Mouse (Mus musculus): ENCODE measurements around the gene Unc93a.
"Not testable (repeated sequence)": the region's sequence is repeated elsewhere in the genome, so short reads cannot be mapped to it uniquely, and the experiment has no call there.

The Unc93a gene

DNA sequence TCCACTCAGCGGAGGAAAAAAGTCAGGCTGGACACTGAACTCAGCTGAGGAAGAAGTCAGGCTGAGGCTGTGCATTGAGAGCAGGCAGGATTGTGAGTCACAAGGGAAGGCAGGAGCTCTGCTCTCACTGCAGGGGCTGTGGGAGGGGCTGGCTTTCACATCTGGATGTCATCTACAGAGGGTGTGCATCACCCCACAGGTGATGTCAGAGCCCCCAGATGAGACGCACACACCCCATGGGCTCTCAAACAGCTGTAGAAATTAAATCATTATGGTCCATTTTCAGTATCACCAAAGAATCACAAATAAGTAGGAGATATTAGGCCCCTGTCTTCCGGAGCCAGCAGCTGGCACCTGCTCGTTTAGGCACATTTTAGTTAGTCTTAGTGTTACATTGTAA is at the start of gene Unc93a:
TSS of gene Unc93a (minus strand) at position 101 of the 400 bp plus-strand sequence.
- not testable (repeated sequence) for DNase-seq (ENCODE audit: low spot score)

DNA sequence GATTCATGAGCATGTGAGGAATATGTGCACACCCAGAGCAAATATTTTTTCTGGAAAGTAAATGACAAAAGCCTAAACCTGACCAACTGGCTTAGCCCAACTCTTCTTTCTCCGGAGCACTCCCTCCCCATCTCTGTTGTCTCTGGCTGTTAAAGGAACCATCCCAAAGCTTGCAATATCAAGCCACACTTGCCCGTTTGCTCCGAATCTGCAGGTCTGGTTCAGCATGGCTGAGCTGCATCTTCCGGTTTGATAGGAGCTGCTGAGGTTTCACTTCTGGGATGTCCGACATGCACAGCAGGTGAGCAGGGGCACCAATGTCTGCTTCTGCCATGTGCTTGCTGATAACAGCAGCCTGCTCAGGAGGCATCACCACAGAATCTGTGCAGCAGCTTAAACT is 48.9 kb upstream of the Unc93a start:
- DNase-seq (ENCODE audit: low spot score), result not testable (repeated sequence)

- not testable (repeated sequence) for DNase-seq (ENCODE audit: low spot score)
Observed at GRCm38 (mm10) chr17:13179021-13179420, 47.4 kb upstream of the Unc93a start.

- not testable (repeated sequence) for DNase-seq (ENCODE audit: low spot score)
Observed at GRCm38 (mm10) chr17:13177796-13178195, 46.2 kb upstream of the Unc93a start.

DNA sequence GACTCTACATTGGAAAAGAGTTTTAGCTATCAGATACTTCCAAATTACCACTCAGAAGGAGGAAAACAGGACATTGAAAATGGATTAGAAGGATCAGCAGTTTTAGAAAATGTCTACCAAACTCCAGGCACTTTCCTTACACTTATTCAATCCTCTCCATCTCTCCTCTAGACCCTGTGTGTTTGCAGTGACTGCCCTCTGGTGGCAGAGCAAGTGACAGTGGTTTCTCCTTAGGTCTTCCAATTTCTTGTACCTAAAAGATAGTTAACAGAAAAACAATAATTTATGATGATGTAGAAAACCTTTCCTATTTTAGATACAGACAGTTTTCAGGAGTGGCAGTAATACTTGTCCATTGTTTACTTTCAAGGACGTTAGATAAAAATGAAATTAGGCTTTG is 44.0 kb upstream of the Unc93a start:
- not testable (repeated sequence) for DNase-seq (ENCODE audit: low spot score)

- not testable (repeated sequence) for DNase-seq (ENCODE audit: low spot score)
Observed at GRCm38 (mm10) chr17:13174029-13174428, 42.4 kb upstream of the Unc93a start.

GRCm38 (mm10) chr17:13173578-13173977 is 42.0 kb upstream of the Unc93a start:
- not testable (repeated sequence) for DNase-seq (ENCODE audit: low spot score)

GRCm38 (mm10) chr17:13146128-13146527 is 14.5 kb upstream of the Unc93a start:
- not testable (repeated sequence) for DNase-seq (ENCODE audit: low spot score)

- DNase-seq (ENCODE audit: low spot score), result not testable (repeated sequence)
Observed at GRCm38 (mm10) chr17:13144580-13145215, 13.1 kb upstream of the Unc93a start.

DNA sequence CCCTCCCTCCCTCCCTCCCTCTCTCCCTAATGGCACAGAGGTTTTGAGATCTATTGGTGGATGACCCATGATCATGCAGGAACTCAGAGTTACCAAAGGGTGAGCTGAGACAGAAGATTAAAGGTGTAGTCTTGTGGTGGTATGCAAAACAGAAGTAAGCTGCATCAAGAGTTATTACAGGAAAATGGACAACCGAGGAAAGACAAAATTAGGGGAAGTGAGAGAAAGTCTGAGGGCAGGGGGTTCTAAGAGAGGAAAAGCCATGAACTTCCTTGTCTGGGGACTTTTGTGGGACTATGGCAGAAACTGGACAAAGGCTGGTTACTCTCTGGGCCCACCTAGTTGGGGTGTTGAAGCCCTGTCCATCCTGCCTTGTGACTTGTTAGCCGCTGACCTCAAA is 11.1 kb upstream of the Unc93a start:
- not testable (repeated sequence) for DNase-seq (ENCODE audit: low spot score)

GRCm38 (mm10) chr17:13135356-13135755 is 3.7 kb upstream of the Unc93a start:
- not testable (repeated sequence) for DNase-seq (ENCODE audit: low spot score)

GRCm38 (mm10) chr17:13132352-13132751 is 742 bp upstream of the Unc93a start:
- not testable (repeated sequence) for DNase-seq (ENCODE audit: low spot score)

- not testable (repeated sequence) for DNase-seq (ENCODE audit: low spot score)
Observed at GRCm38 (mm10) chr17:13129737-13130465, 1.7 kb downstream of the Unc93a start.

DNA sequence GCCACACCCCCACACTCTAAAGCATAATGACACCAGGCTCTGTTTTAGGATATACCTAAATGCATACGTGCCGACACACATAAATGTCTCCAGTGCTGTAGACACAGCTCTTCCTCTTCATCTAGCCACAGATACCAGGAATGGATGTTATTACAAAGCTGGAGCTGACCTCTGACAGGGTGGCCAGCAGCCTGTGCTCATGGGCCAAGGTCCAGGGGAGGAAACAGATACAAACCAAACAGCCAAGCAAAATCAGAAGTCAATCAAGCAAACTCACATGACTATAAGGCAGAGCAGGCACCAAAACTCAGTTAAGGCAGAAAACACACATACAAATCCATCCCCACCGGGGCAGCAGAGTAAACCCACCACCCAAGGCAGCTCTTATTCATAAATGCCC is 2.3 kb downstream of the Unc93a start:
- DNase-seq (ENCODE audit: low spot score), result not testable (repeated sequence)

- not testable (repeated sequence) for DNase-seq (ENCODE audit: low spot score)
Observed at GRCm38 (mm10) chr17:13124241-13124640, 7.4 kb downstream of the Unc93a start.

DNA sequence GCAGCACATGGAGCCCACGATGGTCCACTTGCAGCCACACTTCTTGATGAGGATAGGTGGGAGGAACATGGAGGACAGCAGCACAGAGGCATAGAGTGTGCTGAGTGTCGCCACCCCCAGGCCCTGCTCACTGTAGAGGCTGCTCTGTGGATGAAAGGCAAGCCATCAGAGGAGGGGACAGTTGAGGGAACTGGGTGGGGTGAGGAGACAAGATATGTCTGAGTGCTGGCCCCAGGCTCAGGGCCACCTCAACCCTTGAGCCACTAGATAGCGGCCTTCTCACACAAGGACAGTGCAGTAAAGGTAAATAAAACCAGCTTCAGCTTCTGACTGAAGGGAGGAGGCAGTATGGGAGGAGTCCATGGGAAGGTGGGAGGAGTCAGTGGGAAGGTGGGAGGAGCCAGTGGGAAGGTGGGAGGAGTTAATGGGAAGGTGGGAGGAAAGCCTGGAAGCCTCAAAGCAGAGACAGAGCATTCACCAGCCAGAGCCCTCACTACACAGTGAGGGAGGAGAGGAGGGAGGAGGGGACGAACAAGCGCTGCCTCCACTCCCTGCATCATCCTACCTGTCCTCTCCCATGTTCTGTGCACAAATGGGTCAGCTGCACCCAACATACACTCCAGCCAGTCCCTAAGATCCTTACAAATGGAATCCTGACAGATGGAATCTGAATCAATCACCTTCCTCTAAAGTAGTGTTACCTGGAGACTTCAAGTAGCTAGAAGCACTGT is 8.1 kb downstream of the Unc93a start:
- not testable (repeated sequence) for DNase-seq (ENCODE audit: low spot score)

GRCm38 (mm10) chr17:13112504-13113291 is 18.9 kb downstream of the Unc93a start:
- not testable (repeated sequence) for DNase-seq (ENCODE audit: low spot score)

GRCm38 (mm10) chr17:13106563-13106962 is 25.0 kb downstream of the Unc93a start:
- DNase-seq (ENCODE audit: low spot score), result not testable (repeated sequence)

GRCm38 (mm10) chr17:13092960-13093359 is 38.6 kb downstream of the Unc93a start:
- DNase-seq (ENCODE audit: low spot score), result not testable (repeated sequence)

DNA sequence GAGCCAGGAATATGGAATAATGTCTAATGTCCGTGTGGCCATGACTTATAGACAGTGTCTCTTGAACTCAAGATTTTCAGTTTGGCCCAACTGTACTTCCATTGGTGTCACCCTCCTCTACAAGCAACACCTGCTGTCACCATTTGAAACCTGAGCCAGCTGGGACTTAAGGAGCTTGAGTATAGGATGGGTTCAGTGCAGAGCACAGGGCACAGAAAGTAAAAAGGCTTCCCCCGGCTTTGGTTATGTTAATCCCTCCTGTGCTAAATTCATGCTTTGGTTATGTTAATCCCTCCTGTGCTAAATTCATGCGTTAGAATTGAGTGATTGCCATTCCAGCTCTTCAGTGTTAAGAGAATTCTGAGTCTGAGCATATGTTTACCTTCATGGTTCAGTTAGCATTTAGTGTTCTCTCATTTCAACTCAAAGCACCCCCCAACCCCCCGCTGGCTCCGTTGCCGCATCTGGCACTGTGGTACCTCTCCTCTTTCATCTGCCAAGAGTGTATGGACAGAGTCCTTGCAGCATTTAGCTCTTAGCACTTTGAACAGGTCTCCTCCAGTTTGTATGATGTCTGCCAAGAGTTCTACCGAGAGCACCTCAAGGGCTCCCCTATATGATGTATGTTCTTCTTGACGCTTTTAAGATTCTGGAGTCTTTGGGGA is 39.4 kb downstream of the Unc93a start:
- not testable (repeated sequence) for DNase-seq (ENCODE audit: low spot score)

- not testable (repeated sequence) for DNase-seq (ENCODE audit: low spot score)
Observed at GRCm38 (mm10) chr17:13091510-13091909, 40.1 kb downstream of the Unc93a start.

Measured in c-Kit-positive CD71-positive TER-119-positive erythroid progenitor cells, embryonic 14.5 days (primary cell).